Mouse (Mus musculus): ENCODE data around the gene Ets1.

GRCm38 (mm10) chr9:32724131-32724825 lies 88.3 kb downstream of the Ets1 start:
- no peak for TF ChIP-seq GATA1 (IDR thresholded peaks at IDR 0.05; ENCODE audit: borderline replicate concordance, low read length)
- no peak for TF ChIP-seq FLI1 (IDR thresholded peaks at IDR 0.05; ENCODE audit: low read length)
